Mouse (Mus musculus) liver, postnatal 0 days (tissue): Measurements from ENCODE around the gene Plg.

Experiments used
- CTCF ChIP-seq: sonication (generic); IDR thresholded peaks from 2 replicates; pipeline ENCODE4 v1.5.1; 2016; ENCODE audit warnings: antibody characterized with exemption, low read depth
- EP300 ChIP-seq: IDR thresholded peaks from 2 replicates; pipeline ENCODE4 v1.6.1; 2016; ENCODE audit warnings: antibody characterized with exemption, low read depth, mild to moderate bottlenecking

- no peak for TF ChIP-seq CTCF
- no peak for TF ChIP-seq EP300
These were observed 88.1 kb downstream of the Plg start for GRCm38 (mm10) chr17:12466501-12467000.
